Mouse (Mus musculus) urinary bladder, postnatal 14 days (tissue): ENCODE data around the gene Rps6kb1.

Experiments used
- DNase-seq: peaks from one replicate; pipeline ENCODE4 v3.0.0; 2021; ENCODE audit warnings: low spot score

The Rps6kb1 gene

DNA sequence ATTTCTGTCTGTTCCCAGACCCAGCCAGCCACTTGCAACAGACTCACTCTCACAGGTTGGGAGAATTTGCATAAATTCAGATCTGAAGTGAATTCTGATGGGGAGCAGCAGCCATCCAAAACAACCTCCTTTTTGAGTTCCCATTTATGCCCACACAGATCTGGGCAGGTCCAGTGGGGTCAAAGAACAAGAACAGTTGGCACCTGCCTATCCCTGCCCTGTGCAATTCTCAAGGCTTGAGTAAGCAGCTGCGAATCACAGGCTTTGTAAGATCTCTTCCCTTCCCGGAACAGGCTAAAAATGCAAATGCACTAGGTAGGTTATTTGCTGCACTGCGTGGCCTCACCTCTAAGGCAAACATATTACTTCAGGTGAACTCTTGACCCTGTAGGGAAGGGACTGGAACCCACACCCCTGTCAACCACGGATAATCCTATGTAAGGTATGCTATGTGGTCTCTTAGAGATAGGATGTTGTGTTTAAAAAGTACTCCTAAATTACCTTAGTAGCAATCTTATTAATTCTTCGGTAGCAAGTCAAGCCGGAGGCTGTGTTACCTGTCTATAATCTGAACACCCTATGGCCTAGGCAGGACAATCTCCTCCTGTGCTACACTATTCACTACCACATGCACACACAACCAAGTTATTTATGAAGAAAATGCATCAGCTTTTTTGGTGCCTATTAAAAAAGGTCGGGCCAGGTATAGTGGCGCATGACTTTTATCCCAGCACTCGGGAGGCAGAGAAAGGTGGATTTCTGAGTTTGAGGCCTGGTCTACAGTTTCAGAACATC, 35.9 kb upstream of the Rps6kb1 start:
- DNase-seq, result peak; percentile 63

GRCm38 (mm10) chr11:86579731-86580318, 35.2 kb upstream of the Rps6kb1 start:
- DNase-seq, result no peak

- DNase-seq, result peak; percentile 84
Measured at GRCm38 (mm10) chr11:86578809-86579730, 34.5 kb upstream of the Rps6kb1 start.

GRCm38 (mm10) chr11:86578106-86578808, 33.7 kb upstream of the Rps6kb1 start:
- DNase-seq, result no peak

DNA sequence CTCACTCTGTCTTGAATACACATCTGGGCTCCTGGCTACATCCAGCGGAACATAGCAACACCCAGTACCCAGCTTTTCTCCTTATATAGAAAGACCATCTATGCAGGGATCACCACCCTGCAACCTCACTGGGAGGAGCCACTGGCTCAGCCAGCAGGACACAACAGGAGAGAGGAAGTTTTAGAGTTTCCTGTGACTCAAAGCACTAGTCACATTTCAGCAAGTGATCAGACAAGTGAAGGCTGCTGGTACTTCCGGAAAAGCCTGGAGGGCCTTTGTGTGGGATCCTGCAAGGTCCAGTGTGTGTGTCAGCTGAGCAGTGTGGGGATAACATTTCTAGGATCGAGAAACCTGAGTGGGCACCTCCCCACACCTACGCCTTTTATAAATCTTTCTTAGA, 32.6 kb upstream of the Rps6kb1 start:
- DNase-seq, result no peak

DNA sequence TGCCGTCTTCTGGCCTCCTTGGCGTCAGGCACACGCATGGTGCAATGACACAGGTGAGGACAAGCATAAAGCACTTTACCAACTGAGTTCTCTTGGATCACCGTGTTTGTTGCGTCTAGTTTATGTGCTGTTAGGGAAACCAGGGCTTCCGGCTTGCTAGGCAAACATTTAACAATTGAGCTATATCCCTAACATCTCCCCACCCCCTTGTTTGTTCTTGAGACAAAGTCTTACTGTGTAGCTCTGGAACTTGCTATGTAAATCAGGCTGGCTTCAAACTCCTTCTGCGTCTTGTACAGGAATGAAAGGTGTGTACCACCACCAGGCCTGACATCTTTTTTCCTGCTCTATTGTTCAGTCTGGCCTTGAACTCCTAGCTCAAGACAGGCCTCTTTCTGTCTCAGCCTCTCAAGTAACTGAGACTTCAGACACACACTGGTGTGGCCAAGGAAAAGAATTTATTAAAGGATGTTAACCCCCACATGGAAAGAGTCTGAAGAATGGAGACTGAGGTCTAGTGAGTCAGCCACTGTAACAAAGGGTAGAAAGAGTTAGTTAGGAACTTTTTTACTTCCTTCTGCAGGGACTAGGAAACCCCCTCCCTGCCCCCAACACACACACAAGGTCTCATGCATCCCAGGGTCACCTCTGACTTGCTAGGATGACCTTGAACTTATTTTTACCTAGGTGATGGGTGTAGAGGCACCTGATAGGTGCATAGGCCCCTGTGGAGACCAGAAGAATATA, 31.2 kb upstream of the Rps6kb1 start:
- DNase-seq, result no peak

GRCm38 (mm10) chr11:86574408-86574807, 29.8 kb upstream of the Rps6kb1 start:
- DNase-seq, result no peak

GRCm38 (mm10) chr11:86573646-86574231, 29.1 kb upstream of the Rps6kb1 start:
- DNase-seq, result no peak

- DNase-seq, result no peak
Measured at GRCm38 (mm10) chr11:86572623-86573022, 28.0 kb upstream of the Rps6kb1 start.

- DNase-seq, result no peak
Measured at GRCm38 (mm10) chr11:86571871-86572270, 27.3 kb upstream of the Rps6kb1 start.

GRCm38 (mm10) chr11:86571047-86571855, 26.6 kb upstream of the Rps6kb1 start:
- DNase-seq, result no peak

- no peak for DNase-seq
Measured at GRCm38 (mm10) chr11:86570261-86570746, 25.7 kb upstream of the Rps6kb1 start.

DNA sequence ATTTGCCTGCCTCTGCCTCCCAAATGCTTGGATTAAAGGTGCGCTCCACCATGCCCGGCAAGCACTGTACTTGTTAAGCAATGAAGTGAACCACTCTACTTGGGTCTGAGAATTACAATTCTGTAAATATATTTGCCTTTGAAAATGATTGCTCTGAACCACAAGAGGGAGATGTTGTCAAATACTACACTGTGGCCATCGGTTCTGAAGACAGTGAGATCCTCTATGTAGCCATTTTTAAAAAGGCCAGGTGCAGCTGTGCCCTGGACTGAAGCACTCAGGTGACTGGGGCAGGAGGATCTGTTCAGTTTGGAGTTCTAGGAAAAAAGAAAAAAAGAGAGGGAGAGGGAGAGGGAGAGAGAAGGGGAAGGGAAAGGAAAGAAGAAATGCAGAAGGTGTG, 23.8 kb upstream of the Rps6kb1 start:
- no peak for DNase-seq

GRCm38 (mm10) chr11:86558258-86558657, 13.7 kb upstream of the Rps6kb1 start:
- no peak for DNase-seq

DNA sequence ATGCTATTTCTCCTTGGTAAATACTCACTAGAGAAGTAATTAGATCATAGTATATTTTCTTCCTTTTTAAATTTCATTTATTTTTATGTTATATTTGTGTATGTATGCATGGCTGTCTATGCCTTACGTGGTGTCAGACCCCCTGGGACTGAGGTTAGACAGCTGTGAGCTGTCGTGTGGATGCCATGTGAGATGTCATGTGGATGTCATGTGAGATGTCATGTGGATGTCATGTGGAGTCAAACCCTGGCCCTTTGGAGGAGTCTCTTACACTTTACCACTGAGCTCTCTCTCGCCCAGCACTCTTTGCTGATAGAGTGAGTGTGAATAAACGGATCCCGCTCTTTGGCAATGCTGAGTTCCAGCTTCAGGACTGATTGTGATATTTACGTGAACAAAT, 8.9 kb upstream of the Rps6kb1 start:
- no peak for DNase-seq

DNA sequence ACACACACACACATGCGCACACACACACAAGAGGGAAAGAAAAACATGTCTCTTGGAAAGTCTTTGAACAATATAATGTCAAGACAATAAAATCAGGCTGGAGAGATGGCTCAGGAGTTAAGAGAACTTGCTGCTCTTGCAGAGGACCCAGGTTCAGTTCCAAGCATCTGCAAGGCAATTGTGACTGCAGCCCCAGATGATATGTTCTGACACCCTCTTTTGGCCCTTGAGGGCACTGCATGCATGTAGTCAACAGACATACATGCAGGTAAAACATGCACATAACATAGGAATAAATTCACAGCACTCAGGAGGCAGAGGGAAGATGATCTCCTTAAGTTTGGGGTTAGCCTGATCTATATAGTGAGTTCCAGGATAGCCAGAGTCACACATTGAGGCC, 2.8 kb upstream of the Rps6kb1 start:
- DNase-seq, result no peak

DNA sequence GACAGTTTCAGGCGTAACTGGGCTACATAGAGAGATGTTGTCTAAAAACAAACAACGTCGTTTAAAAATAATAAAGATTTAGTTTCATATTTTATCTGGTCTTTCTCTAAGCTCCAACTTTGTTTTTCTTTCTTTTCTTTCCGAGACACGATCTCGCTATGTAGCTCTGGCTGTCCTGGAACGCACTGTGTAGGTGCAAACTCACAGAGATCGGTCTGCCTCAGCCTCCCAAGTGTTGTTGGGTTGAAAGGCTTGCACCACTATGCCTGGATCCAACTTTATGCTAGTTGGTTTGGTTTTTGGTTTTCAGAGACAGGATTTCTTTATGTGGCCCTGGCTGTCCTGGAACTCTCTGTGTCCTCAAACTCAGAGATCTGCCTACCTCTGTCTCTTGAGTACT, 951 bp upstream of the Rps6kb1 start:
- no peak for DNase-seq

DNA sequence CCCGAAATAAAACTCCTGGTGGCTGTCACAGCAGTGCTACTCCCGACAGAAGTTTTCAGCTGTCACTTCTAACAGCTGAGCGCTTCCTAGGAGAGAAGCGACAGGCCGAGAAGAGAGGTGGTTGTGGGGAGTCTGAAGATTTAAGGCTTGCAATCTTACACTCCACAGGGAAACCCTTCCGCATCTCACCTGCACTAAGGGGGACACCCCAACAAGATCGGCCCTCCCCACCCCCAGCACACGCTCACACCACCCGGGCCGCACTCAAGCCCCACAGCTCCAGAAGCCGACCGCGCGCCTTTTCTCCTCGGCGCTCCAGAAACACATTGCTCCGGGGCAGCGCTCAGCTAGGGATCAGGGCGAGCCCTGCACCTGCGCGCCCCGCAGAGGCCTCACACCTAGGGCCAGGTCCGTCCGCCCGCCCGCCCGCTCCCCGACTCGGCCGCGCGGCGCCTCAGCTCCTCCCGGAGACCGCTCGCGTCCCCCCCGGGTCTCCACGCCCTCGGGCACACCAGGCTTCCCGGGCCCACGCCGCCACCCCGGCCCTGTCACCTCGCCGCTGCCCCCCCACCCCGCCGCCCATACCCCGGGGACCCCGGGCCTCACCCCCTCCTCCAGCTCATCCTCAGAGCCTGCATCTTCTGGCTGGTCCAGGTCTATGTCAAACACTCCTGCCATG, 506 bp downstream of the Rps6kb1 start:
- DNase-seq, result peak; percentile 39

- no peak for DNase-seq
Measured at GRCm38 (mm10) chr11:86542851-86543250, 1.8 kb downstream of the Rps6kb1 start.
